Mouse (Mus musculus) lung, postnatal 25 days (tissue): Measurements from ENCODE around the gene Reck.

Source experiments
- DNase-seq: peaks from one replicate; pipeline ENCODE4 v3.0.0; 2022; ENCODE audit warnings: low spot score

Reck gene

DNA sequence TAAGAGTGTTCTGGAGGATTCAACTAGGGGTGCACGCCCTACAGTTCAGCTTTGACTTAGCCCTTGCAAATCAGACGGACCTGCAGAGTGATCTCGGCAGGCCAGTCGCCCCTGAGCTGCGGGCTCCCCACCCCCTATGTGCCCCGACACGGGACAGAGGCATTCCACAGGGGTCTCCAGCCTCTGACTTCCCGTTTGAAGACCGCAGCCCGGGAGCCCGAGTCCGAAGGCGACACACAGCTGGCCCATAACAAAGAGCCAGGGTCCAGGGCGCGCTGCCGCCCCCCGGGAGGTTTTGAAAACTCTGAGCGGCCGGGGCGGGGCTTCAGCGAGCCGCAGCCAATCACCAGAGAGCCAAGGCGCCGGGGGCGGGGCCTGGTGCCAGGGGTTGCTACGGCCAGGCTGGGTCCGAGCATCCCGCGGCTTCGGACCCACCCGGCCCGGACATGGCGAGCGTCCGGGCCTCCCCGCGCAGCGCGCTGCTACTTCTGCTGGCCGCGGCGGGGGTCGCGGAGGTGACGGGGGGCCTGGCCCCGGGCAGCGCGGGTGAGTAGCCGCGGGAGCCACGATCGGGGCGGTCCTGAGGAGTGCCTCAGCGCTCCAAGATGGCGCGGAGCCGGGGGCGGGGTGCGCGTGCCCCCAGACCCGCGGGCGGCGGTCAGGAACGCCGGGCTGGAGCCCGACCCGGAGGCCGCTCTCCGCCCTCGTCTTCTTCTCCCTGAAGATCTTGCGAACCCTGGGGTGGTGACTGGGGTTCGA lies at the start of gene Reck:
TSS of gene Reck (plus strand) at position 371 of the 759 bp plus-strand sequence.
- DNase-seq = peak; percentile 82

GRCm38 (mm10) chr4:43828806-43829205 lies 46.5 kb upstream of the Reck start:
- DNase-seq = no peak

DNA sequence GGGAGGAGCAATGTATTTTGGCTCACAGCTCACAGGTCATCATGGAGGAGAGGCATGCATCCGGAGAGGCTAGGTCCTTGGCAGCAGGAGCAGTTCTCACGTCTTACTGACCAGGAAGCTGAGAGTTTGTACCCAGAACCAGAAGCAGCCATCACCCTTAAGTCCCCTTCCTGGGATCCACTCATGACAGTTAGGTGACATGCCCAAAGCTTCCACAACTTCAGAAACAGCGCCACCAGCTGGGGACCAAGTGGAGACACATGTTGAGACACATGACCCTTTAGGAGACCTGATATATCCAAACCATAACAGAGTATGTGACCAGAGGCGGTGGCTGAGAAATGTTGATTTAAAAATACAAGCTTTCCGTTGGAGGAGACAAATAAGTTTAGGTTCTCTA lies 43.3 kb upstream of the Reck start:
- no peak for DNase-seq

DNA sequence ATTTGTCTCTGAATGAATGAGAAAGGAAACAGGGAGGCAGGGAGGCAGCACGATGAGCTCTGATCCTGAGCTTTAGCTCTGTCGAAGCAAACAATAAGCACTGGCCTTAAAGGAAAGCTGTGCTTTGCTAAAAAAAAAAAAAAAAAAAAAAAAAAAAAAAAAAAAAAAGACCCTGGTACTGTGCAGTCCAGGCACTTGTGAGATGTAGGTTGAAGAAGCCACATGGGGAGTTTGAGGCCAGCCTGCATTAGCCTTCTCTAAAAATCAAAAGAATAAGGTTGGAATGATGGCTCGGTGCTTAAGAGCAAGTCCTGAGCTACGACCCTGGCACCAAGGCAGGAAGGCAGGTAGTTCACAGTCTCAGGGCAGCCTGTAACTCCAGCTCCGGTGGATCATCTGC lies 41.6 kb upstream of the Reck start:
- no peak for DNase-seq

DNA sequence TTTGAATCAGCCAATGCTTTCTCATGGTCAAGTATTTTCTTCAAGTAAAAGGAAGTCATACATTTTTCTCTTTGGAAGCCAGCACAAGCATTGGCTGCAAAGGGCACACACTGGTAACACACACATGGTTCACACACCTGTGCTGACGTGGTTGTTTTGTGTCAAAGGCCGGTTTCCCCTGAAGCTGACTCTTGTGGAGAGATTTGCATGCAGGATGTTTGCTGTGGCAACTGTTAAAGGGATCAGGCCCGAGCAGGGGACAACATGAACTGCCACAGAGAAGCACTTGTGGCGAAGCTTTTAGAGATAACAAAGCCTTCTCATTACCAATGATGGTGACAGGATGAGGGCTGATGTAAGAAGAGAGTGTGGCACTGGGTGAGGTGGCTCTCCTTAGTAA lies 40.6 kb upstream of the Reck start:
- DNase-seq = no peak

DNA sequence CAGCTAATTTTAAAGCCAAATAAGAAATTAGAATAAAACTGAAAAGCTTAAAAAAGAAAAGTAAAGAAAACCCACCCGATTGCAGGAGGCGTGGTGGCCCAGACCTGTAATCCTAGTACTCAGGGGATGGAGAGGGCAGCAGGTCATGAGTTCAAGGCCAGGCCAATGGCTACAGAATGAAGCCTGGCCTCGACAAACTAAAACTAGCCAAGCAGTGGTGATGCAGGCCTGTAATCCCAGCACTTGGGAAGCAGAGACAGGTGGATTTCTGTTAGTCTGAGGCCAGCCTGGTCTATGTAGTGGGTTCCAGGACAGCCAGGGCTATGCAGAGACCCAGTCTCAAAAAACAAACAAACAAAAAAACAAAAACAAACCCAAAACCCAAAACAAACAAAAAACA lies 37.0 kb upstream of the Reck start:
- no peak for DNase-seq

DNA sequence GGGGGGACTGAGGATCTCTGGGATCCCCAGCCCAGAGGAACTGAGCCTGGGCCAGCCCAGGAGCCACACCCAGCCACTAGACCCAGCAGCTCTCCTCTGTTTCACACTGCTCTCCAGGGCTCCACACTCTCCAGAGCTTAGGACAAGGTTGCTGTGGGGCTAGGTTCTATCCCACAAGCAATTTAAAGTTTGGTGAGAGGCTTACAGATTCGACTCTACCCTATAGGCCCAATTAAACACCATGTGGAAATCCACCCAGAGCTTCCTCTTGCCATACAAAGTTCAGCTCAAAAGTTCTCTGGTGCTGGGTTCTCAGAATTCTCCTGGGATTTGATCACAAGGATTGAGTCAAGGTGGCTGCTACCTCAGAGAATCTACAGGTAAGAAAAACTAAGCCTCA lies 35.2 kb upstream of the Reck start, which contains the start of gene Olfr157:
TSS of gene Olfr157 (minus strand) at position 101 of the 400 bp plus-strand sequence.
- no peak for DNase-seq

GRCm38 (mm10) chr4:43851265-43851664 lies 24.1 kb upstream of the Reck start, which contains the start of gene Olfr155:
TSS of gene Olfr155 (plus strand) at chr4:43851565.
- DNase-seq = no peak

DNA sequence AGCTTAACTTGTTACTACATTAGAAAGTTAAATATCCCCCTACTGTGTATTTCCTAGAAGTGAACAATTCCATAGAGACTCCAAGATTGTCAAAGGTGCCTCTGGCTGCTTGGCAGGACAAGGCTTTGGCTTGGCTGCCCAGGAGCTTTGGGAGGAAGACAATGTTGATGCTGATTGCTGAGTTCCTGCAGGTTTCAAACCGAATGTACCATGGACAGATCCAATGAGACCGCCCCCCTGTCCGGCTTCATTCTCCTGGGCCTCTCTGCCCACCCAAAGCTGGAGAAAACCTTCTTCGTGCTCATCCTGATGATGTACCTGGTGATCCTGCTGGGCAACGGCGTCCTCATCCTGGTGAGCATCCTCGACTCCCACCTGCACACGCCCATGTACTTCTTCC lies 21.2 kb upstream of the Reck start:
- no peak for DNase-seq

GRCm38 (mm10) chr4:43859886-43860285 lies 15.4 kb upstream of the Reck start:
- no peak for DNase-seq

DNA sequence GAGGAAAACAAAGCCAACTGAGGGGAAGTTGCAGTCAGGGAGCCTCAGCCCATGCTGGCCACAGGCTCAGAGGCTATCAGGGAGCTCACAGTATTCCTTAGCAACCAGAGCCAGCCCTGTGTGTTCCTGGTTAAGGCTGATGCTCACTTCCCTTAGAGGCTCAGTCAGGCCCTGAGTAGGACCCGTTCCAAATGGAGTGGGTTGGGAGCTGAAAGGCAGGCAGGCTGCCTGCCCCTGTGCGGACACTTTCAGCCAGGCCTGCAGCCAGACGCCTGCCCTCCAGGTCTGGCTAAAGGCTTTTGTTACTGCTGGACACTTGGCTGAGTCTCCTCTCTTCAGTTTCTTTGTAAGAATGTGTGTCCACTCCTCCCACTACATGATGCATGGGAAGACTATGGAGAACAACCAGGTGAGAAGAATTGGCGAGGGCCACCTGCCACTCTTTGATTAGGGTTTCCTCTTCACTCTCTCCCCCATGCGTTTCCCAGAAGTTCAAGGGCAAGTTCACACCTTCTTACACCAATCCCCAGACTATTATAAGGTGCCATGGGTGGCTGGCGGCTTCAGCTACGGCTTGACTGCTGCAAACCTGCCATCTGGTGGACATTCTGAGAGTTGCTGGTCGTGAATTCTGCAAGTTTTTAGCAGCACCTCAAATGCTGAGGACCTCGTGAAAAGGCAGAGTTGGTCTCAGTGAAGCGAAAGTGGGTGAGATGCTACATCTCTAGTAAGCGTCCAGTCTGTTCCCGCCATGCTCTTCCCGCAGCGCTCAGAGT lies 14.4 kb upstream of the Reck start:
- DNase-seq = peak; percentile 71

DNA sequence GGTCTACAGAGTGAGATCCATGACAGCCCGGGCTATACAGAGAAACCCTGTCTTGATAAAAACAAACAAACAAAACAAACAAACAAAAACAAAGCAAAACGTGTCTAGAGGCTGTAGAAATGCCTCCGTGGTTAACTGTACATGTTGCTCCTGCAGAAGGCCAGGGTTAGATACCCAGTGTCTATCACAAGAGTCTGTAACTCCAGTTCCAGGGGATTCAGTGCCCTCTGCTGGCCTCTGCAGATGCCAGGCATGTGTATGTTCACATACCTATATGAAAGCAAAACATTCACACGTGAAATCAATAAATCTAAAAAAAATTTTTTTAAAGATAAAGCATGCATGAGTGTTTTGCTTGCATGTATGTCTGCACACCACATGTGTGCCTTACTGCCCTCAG lies 12.0 kb upstream of the Reck start:
- DNase-seq = no peak

DNA sequence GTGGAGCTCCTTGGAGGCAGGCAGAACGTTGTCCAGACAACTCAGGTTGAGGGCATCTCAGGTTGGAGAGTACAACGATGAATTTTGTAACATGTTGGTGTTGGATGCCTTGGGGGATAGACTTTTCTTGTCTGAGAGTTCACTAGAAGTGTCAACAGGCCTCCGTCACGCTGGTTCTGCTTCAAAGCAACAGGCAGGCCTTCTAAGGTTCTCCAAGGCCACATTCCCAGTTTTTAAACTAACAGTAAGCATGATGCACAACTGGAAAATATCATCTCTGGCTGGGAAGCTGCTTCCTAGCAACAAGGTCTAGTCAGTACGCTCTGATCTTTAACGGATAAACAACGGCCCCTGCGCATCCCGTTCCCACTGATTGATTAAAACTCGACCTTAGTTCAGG lies 5.5 kb upstream of the Reck start:
- peak; percentile 27 for DNase-seq

- DNase-seq = no peak
Measured at GRCm38 (mm10) chr4:43874501-43874900, 829 bp upstream of the Reck start.

DNA sequence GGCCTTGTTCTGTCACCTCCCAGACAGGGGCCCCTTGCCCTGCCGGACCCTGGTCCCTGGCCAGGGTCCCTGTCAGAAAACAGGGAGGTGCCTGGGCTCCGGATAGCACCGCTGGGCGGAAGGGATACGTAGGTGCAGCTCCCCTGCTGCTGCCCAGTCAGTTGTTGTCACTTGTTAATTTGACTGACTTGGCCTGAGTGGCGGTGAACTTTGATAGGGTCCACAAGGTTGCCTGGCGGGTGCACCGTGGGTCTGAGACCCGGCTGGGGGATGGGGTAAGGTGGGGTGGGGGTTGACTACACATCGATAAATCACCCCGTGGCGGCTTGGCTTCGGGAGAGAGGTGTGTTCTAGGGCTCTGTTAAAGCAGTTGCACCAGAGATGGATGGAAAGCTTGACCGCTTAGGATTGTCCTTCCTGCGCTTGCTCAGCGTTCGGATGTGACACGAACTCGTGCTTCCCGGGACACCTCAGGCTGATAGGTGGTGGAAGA lies 635 bp downstream of the Reck start:
- DNase-seq = no peak

DNA sequence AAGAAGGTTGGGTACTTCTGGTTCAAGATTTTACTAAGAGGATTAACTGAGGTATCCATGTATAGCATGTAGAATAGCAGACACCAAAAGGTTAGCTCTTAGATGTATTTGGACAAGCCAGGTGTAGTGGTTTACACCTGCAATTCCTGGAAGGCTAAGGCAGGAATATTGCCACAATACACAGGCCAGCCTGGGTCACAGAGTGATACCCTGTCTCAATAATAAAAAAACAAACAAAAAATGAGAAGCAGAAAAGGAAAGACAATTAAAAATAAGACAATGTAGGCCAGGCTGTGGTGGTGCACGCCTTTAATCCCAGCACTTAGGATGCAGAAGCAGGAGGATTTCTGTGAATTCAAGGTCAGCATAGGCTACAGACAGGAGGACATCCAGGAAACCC lies 1.9 kb downstream of the Reck start:
- no peak for DNase-seq

DNA sequence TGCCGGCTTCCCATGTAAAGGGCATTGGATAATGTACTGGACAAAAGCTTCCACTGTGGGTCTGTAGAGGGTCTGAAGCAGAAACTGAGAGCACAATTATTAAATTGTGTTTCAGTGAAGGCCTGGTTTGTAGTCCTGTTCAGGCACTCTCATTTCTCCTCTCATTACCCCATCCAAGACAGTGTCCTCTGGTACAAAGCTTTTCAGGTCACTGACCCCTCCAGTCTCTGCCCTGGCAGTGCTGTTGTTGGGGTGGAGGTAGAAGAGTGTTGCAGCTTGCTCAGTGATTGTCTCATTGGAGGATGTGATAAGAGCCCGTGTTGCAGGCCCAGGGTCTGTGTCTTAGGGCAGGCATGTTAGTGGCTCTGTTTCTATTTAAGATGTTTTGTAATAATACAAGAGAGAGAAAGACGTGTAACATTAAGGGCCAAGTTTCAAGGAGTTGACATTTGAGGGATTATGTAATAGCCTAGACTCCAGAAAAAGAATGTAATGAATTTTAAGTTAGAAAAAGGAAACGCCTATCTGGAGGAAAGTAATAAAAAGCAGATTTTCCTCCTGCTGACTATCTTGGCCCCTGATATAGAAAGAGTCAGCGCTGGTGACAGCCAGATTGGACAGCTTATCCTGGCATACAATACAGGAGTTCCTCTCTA lies 2.9 kb downstream of the Reck start:
- peak; percentile 46 for DNase-seq

DNA sequence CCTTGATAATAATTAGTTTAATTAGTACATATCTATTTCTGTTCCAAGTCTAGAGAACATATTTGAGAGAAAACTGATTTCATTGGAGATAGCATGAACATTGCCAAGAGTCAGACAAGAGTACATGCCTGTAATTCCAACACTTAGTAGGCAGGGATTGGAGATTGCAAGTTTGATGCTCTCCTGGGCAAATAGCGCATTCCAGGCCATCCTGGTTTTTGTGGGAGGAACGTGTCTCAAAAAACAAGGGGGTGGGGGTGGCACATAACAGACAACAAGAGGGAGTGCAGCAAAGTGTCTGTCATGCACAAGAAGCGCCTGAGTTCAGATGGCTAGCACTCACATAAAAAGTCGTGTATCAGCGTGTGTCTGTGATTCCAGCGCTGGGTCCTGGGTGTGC lies 4.2 kb downstream of the Reck start:
- DNase-seq = no peak

DNA sequence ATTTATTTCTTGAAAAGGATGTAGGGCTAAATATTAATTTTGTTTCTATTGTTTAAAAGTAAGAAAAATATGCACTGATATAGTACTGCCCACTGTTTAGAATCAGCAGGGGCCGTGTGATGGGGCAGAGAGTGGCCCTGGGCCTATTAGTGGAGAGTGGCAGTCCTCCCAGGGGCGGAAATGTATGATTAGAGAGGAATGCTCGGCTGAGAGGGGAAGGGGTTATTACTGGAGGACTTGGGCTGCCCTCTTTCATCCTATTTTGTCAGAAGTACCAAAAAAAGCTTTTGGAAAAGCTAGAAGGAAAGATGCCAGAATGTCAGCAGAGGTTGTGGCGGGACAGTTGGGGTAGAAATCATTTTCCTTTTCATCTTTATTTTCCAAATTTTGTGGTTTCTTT lies 8.9 kb downstream of the Reck start:
- DNase-seq = no peak

DNA sequence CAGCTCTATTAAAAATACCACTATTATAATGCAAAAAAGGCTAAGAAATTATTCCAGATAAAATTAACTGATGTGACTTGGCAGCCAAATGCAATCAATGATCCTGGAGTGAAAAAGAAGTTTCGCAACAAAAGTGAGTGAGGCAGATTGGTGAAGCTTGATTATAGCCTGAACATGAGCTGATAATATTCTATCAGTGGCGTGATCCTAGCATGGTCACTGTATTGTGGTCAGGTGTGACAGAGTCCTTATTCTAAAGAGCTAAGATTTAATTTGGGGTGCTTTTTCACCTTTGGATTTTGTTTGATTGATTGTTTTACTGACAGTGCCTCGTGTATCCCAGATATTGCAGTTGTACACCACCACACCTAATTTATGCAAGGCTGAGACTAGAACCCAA lies 15.9 kb downstream of the Reck start:
- no peak for DNase-seq

DNA sequence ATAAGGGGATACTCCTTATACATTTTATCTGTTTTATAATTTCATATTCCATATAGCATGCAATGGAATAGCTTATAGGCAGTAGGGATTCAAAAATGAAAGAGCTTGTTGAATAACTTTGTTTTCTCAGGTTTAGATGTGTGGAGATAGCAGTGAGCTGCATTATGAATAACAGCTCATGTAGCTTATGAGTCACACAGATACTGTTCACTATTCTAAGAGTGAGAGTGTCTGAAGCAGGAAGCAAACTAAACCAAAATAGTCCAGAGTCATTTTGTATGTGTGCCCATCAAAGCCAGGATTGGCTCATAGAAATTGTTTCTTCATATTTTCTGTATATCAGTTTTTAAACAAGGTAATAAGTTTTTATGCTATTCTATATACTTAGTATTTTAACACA lies 21.9 kb downstream of the Reck start:
- DNase-seq = no peak

DNA sequence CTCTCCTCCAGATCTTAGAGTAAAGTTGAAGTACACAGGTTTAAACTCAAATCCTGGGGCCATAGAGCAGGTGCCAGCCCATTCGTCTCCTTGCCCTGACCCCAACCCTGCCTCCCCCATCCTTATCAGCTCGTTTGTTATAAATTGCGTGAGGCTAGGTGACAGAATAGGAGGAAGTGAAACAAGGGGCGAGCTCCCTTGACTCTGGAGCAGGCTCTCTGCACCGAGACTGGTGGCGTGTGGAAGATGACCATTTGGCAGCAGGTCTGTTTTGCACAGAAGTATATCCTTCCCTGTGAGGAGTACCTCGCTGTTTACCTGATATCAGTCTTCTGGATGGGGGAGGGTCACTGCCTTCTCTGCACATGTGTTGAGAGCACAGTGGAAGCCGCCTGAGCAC lies 23.9 kb downstream of the Reck start:
- no peak for DNase-seq

DNA sequence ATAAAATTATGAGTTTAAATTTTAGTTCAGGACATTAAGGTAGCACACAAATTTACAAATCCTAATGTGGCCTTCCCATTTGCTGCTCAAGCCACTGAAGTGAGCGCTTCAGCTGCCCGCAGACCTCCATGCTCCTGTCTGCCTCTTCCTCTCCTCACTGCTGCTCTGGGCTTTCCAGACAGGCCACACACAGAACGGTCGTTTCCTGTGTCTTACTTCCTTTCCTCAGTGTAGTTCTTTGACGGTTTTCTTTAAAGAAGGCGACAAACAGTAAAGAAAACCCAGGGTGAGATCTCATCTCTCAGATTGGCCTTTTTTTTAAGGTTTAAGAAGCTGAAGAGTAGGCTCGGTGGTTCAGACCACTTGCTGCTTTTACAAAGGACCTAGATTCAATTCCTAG lies 28.4 kb downstream of the Reck start:
- DNase-seq = no peak
